Mouse (Mus musculus) limb, embryonic 13.5 days (tissue): ENCODE measurements around the gene Tubb3. TPM values are rescaled to one million over a fixed set of nuclear protein-coding genes. Genes with fewer than 3 reads are reported as not detected.
"Not testable (repeated sequence)": the region's sequence is repeated elsewhere in the genome, so short reads cannot be mapped to it uniquely, and the experiment has no call there.

Experiments used
- ATAC-seq: fragments of 200-750 bp; cut with Nextera tagmentation; 2 replicates; pipeline ENCODE4 v1.8.0; 2017; ENCODE audit warnings: low read depth, moderate number of reproducible peaks, moderate TSS enrichment; ENCODE audit not compliant: low FRiP score
- H3K27ac ChIP-seq: fragments of 300-500 bp; sonication (generic); 2 replicates; pipeline ENCODE4 v1.5.1; 2015; ENCODE audit warnings: inconsistent platforms, mild to moderate bottlenecking, moderate library complexity
- H3K27me3 ChIP-seq: fragments of 300-500 bp; sonication (generic); 2 replicates; pipeline ENCODE4 v1.6.1; 2015; ENCODE audit warnings: mild to moderate bottlenecking, inconsistent platforms
- H3K36me3 ChIP-seq: fragments of 300-500 bp; sonication (generic); 2 replicates; pipeline ENCODE4 v1.6.1; 2015; ENCODE audit warnings: inconsistent platforms, mild to moderate bottlenecking, moderate library complexity
- H3K4me1 ChIP-seq: fragments of 300-500 bp; sonication (generic); 2 replicates; pipeline ENCODE4 v1.6.1; 2015; ENCODE audit warnings: inconsistent platforms
- H3K4me2 ChIP-seq: fragments of 300-500 bp; sonication (generic); replicated peaks from 2 replicates; pipeline ENCODE4 v1.6.1; 2015; ENCODE audit warnings: inconsistent platforms, mild to moderate bottlenecking, moderate library complexity
- H3K4me3 ChIP-seq: fragments of 300-500 bp; sonication (generic); 2 replicates; pipeline ENCODE4 v1.5.1; 2015; ENCODE audit warnings: moderate library complexity, mild to moderate bottlenecking, inconsistent platforms
- H3K9ac ChIP-seq: fragments of 300-500 bp; sonication (generic); 2 replicates; pipeline ENCODE4 v1.6.1; 2015; ENCODE audit warnings: mild to moderate bottlenecking, inconsistent platforms
- H3K9me3 ChIP-seq: fragments of 300-500 bp; sonication (generic); 2 replicates; pipeline ENCODE4 v1.6.1; 2016; ENCODE audit warnings: inconsistent platforms
- WGBS: fragments of 180-500 bp; shearing (Covaris S2); methylation state at CpG from one replicate; pipeline ENCODE4 v1.1.7; 2015; 5-methylcytosine and 5-hydroxymethylcytosine counted together
- polyA plus RNA-seq: library from polyadenylated mRNA; unstranded; fragments of >200 nt; fragmentation: Nextera tagmentation; extraction: Ambion mirVana; gene quantifications from 2 replicates; pipeline ENCODE4 v1.2.1, GENCODE M21; 2015

Tubb3 gene
- polyA plus RNA-seq, 1 experiment from 2014 or later, result 6.9 TPM

GRCm38 (mm10) chr8:123443576-123443921 is 32.3 kb downstream of the Tubb3 start:
- H3K9me3 ChIP-seq, result no peaks in the 10 kb centered on the region
- H3K36me3 ChIP-seq, result peaks cover 20% of the 10 kb centered on the region
- peaks cover 11% of the 10 kb centered on the region for H3K4me1 ChIP-seq
- ATAC-seq, result no peak
- H3K27me3 ChIP-seq, result no peaks in the 10 kb centered on the region
- H3K4me3 ChIP-seq, result peak overlapping the region; percentile 57
- 32% methylated on average over 4 of the region's 4 CpGs for WGBS
- peak overlapping the region; percentile 77 for H3K4me2 ChIP-seq
- H3K9ac ChIP-seq, result peak overlapping the region; percentile 83
- no peak overlapping the region for H3K27ac ChIP-seq

DNA sequence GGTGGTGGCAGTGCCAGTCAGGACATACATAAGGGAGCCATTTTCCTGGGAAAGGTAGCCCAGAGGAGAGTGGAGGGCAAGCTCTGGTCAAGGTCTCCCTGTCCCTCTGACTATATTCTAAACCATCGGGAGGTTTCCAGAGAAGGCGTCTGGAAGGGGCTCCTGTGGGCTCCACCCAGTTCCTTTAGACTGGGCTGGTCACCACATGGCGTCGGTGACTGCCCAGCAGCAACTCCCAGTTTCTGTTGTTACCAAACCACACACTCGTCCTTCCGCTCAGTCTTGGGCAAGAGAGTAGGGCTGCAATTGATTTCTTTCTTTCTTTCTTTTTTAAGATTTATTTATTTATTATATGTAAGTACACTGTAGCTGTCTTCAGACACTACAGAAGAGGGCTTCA is 32.9 kb downstream of the Tubb3 start:
- Histone ChIP-seq H3K36me3 (peaks cover 24% of the 10 kb centered on the region), H3K9me3 (no peaks in the 10 kb centered on the region), H3K27ac (no peak overlapping the region), H3K27me3 (no peaks in the 10 kb centered on the region), H3K9ac (no peak overlapping the region), H3K4me2 (peak overlapping the region; percentile 77), H3K4me1 (peaks cover 11% of the 10 kb centered on the region), H3K4me3 (peak overlapping the region; percentile 57)
- WGBS, result 82% methylated on average over 6 of the region's 6 CpGs
- ATAC-seq, result no peak

DNA sequence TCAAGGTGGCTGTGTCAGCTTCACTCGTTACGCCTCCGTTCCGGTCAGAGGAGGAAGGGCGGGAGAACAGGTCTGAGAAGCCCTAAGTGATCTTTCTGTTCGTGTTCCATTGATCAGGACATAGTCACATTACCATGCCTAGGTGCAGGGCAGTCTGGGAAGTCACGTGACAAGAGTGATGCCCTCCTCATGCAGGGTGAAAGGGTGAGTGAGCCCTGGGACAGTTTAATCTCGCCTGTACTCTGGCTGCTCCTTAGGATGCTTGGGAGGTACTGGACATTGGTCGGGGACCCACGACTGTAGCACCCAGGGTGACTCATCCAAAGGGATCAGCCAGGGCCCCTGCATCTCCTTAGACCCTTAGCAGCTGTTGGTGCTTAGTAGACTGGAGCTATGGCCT is 34.8 kb downstream of the Tubb3 start:
- Histone ChIP-seq H3K9ac (no peak overlapping the region), H3K4me1 (peaks cover 11% of the 10 kb centered on the region), H3K4me2 (no peak overlapping the region), H3K4me3 (no peak overlapping the region), H3K36me3 (peaks cover 37% of the 10 kb centered on the region), H3K27ac (no peak overlapping the region), H3K27me3 (no peaks in the 10 kb centered on the region), H3K9me3 (no peaks in the 10 kb centered on the region)
- 90% methylated on average over 10 of the region's 10 CpGs for WGBS
- no peak for ATAC-seq

DNA sequence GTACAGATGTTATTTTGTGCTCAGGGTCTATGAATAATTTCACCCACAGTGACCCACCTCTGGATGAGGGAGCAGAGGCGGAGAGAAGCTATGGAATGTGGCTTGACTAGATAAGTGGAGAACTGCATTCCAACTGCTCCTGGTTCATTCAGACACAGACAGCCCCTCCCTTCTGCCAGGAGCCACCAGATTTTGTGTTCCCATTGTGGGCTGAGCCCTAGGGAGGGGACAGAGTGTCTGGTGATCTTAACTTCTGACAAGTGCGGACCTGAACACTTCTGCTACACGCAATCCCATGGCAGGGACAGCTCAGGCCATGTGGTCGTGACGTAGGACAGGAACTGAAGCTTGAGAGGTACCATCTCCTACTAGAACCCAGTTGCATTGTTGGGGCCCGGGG is 35.6 kb downstream of the Tubb3 start:
- Histone ChIP-seq H3K4me3 (no peak overlapping the region), H3K4me1 (peaks cover 11% of the 10 kb centered on the region), H3K27ac (no peak overlapping the region), H3K36me3 (peaks cover 46% of the 10 kb centered on the region), H3K27me3 (no peaks in the 10 kb centered on the region), H3K4me2 (no peak overlapping the region), H3K9me3 (no peaks in the 10 kb centered on the region), H3K9ac (no peak overlapping the region)
- ATAC-seq, result no peak
- WGBS, result 84% methylated on average over 6 of the region's 6 CpGs

GRCm38 (mm10) chr8:123450783-123451182 is 39.6 kb downstream of the Tubb3 start:
- Histone ChIP-seq H3K27me3 (no peaks in the 10 kb centered on the region), H3K4me2 (no peak overlapping the region), H3K27ac (no peak overlapping the region), H3K9me3 (no peaks in the 10 kb centered on the region), H3K4me1 (no peaks in the 10 kb centered on the region), H3K4me3 (no peak overlapping the region), H3K36me3 (peaks cover 82% of the 10 kb centered on the region), H3K9ac (no peak overlapping the region)
- ATAC-seq, result no peak
- 90% methylated on average over 5 of the region's 5 CpGs for WGBS

DNA sequence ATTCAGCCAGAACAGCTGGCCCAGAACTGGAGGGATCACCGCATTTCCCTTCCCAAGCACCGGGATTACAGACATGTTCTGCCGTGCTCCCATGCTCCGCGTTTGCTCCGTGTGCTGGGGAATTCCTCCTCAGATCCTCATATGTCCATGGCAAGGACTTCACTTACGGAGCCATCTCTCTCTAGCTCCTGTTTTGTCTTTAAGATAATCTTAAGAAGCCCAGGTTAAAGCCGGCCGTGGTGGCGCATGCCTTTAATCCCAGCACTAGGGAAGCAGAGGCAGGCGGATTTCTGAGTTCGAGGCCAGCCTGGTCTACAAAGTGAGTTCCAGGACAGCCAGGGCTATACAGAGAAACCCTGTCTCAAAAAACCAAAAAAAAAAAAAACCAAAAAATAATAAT is 40.5 kb downstream of the Tubb3 start:
- H3K9ac ChIP-seq, H3K9me3 ChIP-seq: not testable (repeated sequence)
- WGBS, result 96% methylated on average over 12 of the region's 12 CpGs

DNA sequence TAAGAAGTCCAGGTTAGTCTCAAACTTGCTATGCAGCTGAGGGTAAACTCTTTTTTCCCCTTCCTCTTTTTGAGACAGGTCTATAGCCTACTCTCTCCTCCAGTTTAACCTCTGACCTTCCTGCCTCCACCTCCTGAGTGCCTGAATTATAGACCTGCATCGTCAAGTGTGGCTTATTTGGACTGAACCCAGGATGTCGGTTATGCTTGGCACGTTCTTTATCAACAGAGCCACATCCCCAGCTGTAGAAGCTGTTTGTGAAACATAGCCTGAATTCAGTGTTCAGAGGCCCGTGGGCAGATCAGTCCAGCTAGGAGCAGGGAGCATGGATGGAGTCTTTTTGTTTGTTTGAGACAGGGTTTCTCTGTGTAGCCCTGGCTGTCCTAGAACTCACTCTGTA is 40.9 kb downstream of the Tubb3 start:
- Histone ChIP-seq H3K4me2 (no peak overlapping the region), H3K4me3 (no peak overlapping the region), H3K9ac (no peak overlapping the region), H3K4me1 (no peaks in the 10 kb centered on the region), H3K9me3 (no peaks in the 10 kb centered on the region), H3K27me3 (no peaks in the 10 kb centered on the region), H3K36me3 (peaks cover 86% of the 10 kb centered on the region), H3K27ac (no peak overlapping the region)
- WGBS, result 85% methylated on average over 4 of the region's 4 CpGs
- ATAC-seq, result no peak

More for the DNA sequence above, 40.5 kb downstream of the Tubb3 start:
- not testable (repeated sequence) for H3K4me1 ChIP-seq, ATAC-seq, H3K4me3 ChIP-seq, H3K27ac ChIP-seq, H3K27me3 ChIP-seq, H3K4me2 ChIP-seq
- H3K36me3 ChIP-seq, result peaks cover 82% of the 10 kb centered on the region

- Histone ChIP-seq H3K4me3 (no peak overlapping the region), H3K27me3 (no peaks in the 10 kb centered on the region), H3K36me3 (peaks cover 91% of the 10 kb centered on the region), H3K9me3 (no peaks in the 10 kb centered on the region), H3K4me2 (no peak overlapping the region), H3K27ac (no peak overlapping the region), H3K4me1 (no peaks in the 10 kb centered on the region), H3K9ac (no peak overlapping the region)
- no peak for ATAC-seq
- WGBS, result 73% methylated on average over 7 of the region's 7 CpGs
Observed at GRCm38 (mm10) chr8:123453291-123453690, 42.1 kb downstream of the Tubb3 start.

DNA sequence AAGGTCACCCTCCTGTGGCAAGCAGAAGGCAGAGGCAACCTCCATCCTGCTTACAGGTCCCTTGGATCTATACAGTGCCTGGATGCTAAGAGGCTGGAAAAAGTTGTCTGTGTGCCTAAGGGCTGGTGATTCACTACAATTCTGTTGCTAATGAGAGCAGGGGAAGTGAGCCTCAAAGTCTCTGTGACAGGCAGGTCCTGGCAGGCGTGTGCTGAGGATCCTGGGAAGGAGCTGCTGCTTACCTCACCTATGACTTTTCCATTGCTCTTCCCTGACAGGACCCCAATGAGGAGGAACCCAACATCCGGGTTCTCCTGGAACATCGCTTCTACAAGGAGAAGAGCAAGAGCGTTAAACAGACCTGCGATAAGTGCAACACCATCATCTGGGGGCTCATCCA is 42.7 kb downstream of the Tubb3 start:
- Histone ChIP-seq H3K27me3 (no peaks in the 10 kb centered on the region), H3K4me2 (no peak overlapping the region), H3K9me3 (no peaks in the 10 kb centered on the region), H3K36me3 (peaks cover 93% of the 10 kb centered on the region), H3K4me1 (no peaks in the 10 kb centered on the region), H3K4me3 (no peak overlapping the region), H3K9ac (no peak overlapping the region), H3K27ac (no peak overlapping the region)
- no peak for ATAC-seq
- WGBS, result 79% methylated on average over 5 of the region's 5 CpGs

- Histone ChIP-seq H3K4me1 (no peaks in the 10 kb centered on the region), H3K9ac (no peak overlapping the region), H3K4me3 (no peak overlapping the region), H3K36me3 (peaks cover 93% of the 10 kb centered on the region), H3K27me3 (no peaks in the 10 kb centered on the region), H3K27ac (no peak overlapping the region), H3K4me2 (no peak overlapping the region), H3K9me3 (no peaks in the 10 kb centered on the region)
- 94% methylated on average over 6 of the region's 6 CpGs for WGBS
- ATAC-seq, result no peak
Observed at GRCm38 (mm10) chr8:123454559-123454958, 43.3 kb downstream of the Tubb3 start.

DNA sequence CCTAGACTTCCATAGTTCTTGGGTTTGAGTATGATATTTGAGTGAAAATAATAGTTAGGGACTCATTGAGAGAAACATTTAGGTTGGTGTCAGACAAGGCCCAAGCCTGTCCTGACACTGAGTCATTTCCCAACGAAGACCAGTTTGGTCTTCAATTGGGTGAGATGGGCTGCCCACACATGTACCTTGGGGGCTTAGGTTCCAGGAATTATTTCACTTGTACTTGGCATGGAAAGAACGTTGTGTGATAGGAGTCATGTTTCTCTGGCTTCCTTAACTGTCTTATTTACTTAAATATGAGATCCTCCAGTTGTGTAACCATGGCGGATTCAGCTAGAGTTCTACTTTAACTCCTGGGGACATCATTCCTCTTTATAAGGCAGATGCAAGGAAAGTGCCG is 52.4 kb downstream of the Tubb3 start:
- Histone ChIP-seq H3K4me3 (no peak overlapping the region), H3K4me1 (no peaks in the 10 kb centered on the region), H3K27me3 (no peaks in the 10 kb centered on the region), H3K36me3 (peaks cover 54% of the 10 kb centered on the region), H3K27ac (no peak overlapping the region), H3K9ac (no peak overlapping the region), H3K4me2 (no peak overlapping the region), H3K9me3 (no peaks in the 10 kb centered on the region)
- WGBS, result 91% methylated on average over 4 of the region's 4 CpGs
- ATAC-seq, result no peak

DNA sequence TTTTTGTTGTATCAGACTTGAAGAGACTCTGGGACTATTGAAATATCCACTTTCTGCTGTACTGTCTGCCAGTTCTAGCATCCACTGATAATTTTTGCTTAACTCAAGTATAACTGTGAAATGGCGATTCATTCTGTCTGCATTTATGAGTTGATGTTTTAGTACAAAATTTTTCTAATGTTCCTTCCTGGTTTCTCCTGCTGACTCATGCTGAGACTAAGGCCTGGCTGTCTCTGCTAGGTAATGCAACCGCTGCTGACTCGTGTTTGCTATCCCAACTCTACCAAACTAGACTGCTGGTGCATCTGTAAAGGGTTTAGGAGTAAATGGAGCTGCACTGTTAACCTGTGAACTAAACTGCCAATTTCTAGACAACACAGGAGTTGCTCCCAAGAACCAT is 56.3 kb downstream of the Tubb3 start:
- 72% methylated on average over 3 of the region's 3 CpGs for WGBS
- H3K4me1 ChIP-seq, result no peaks in the 10 kb centered on the region
- no peaks in the 10 kb centered on the region for H3K9me3 ChIP-seq
- H3K36me3 ChIP-seq, result peaks cover 16% of the 10 kb centered on the region
- ATAC-seq, result no peak
- H3K27me3 ChIP-seq, result 0 out of 2 replicates have a peak, but pooled peaks cover 6% of the 10 kb centered on the region
- no peak overlapping the region for H3K4me3 ChIP-seq
- H3K4me2 ChIP-seq, result no peak overlapping the region
- no peak overlapping the region; the same call in 1 of the 2 replicates for H3K27ac ChIP-seq
- H3K9ac ChIP-seq, result no peak overlapping the region
